Mouse (Mus musculus) heart, embryonic 16.5 days (tissue): Measurements from ENCODE around the gene Lrrk1. TPM values are rescaled to one million over a fixed set of nuclear protein-coding genes. Genes with fewer than 3 reads are reported as not detected.

ENCODE experiments used
- ATAC-seq: fragments of 200-750 bp; cut with Nextera tagmentation; replicated peaks from 2 replicates; pipeline ENCODE4 v1.8.0; 2017; ENCODE audit warnings: moderate number of reproducible peaks; ENCODE audit not compliant: insufficient read depth, low FRiP score; ENCODE audit errors: extremely low read depth
- H3K27ac ChIP-seq: fragments of 300-500 bp; sonication (generic); 2 replicates; pipeline ENCODE4 v1.5.1; 2014; ENCODE audit warnings: mild to moderate bottlenecking, low read length, control low read depth, moderate library complexity
- H3K27me3 ChIP-seq: fragments of 300-500 bp; sonication (generic); 2 replicates; pipeline ENCODE4 v1.6.1; 2014; ENCODE audit warnings: low read length, mixed read lengths; ENCODE audit not compliant: control insufficient read depth, insufficient read depth
- H3K36me3 ChIP-seq: fragments of 300-500 bp; sonication (generic); 2 replicates; pipeline ENCODE4 v1.6.1; 2014; ENCODE audit not compliant: control insufficient read depth, insufficient read depth
- H3K4me1 ChIP-seq: fragments of 300-500 bp; sonication (generic); 2 replicates; pipeline ENCODE4 v1.6.1; 2014; ENCODE audit warnings: low read length, mixed read lengths; ENCODE audit not compliant: control insufficient read depth, insufficient read depth
- H3K4me2 ChIP-seq: fragments of 300-500 bp; sonication (generic); 2 replicates; pipeline ENCODE4 v1.6.1; 2014; ENCODE audit warnings: low read depth, mild to moderate bottlenecking, control low read depth, low read length
- H3K4me3 ChIP-seq: fragments of 300-500 bp; sonication (generic); 2 replicates; pipeline ENCODE4 v1.5.1; 2014; ENCODE audit warnings: mild to moderate bottlenecking, control low read depth, low read length
- H3K9ac ChIP-seq: fragments of 300-500 bp; sonication (generic); 2 replicates; pipeline ENCODE4 v1.6.1; 2014; ENCODE audit warnings: low read length, control low read depth
- H3K9me3 ChIP-seq: fragments of 300-500 bp; sonication (generic); replicated peaks from 2 replicates; pipeline ENCODE4 v1.6.1; 2016; ENCODE audit warnings: low read length; ENCODE audit not compliant: control insufficient read depth
- WGBS: fragments of 180-500 bp; shearing (Covaris S2); extraction: QIAGEN DNeasy Blood & Tissue Kit; methylation state at CpG from one replicate; pipeline ENCODE4 v1.1.7; 2014; 5-methylcytosine and 5-hydroxymethylcytosine counted together
- polyA plus RNA-seq: library from polyadenylated mRNA; unstranded; fragments of >200 nt; fragmentation: Nextera tagmentation; extraction: Ambion mirVana; gene quantifications from 2 replicates; pipeline ENCODE4 v1.2.1, GENCODE M21; 2015

The Lrrk1 gene
- polyA plus RNA-seq, 1 experiment from 2014 or later, result 8.4 TPM

DNA sequence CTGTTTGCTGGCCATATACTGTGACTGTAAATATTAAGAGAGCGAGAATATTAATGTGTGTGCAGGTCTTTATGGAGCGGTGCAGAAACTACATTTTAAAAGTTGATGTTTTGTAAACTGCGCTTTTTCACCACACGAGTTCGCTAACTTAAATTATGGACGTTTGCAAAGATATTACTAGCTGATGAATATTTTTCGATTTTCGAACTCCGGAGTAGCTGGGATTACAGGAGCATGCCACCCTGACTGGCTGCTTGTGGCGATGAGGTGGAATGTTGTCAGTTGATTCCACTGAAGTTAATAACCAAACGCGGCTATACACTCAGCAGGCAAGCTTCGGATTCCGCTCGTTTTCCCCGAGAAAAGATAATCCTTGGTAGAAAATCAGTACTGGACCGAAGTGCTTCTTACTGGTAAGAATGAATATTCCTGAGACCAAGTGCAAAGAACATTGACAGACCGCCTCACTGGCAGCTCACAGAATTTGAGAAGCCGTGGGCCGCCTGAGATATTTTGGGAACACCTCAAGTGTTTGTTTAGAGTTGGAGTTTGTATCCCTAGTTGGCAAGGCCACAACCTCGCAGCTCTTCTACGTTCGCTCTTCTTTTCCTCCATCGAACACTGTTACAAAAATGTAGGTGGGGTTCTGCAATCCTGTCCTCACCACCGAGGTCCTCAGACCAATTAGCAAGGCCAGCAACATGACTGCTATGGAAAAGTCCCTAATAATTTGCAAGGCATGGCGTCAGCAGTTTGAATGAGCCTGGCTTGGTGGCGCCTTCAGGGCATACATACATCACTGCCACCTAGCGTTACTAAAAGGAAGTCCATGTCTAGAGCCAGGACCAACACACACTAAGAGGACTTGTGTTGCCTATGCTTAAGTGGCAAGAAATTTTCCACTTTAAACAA, 727 bp upstream of the Lrrk1 start:
- ATAC-seq, result peak; percentile 74
- H3K9me3 ChIP-seq, result no peaks in the 10 kb centered on the region
- H3K4me3 ChIP-seq, result peak overlapping the region; percentile 74
- no peaks in the 10 kb centered on the region for H3K27me3 ChIP-seq
- H3K9ac ChIP-seq, result peak overlapping the region; percentile 94
- H3K27ac ChIP-seq, result peak overlapping the region; percentile 41; the same call in 1 of the 2 replicates
- no peaks in the 10 kb centered on the region for H3K36me3 ChIP-seq
- 6% methylated on average over 28 of the region's 28 CpGs for WGBS
- peak overlapping the region; percentile 89 for H3K4me2 ChIP-seq
- H3K4me1 ChIP-seq, result peaks cover 5% of the 10 kb centered on the region; the same call in 1 of the 2 replicates

DNA sequence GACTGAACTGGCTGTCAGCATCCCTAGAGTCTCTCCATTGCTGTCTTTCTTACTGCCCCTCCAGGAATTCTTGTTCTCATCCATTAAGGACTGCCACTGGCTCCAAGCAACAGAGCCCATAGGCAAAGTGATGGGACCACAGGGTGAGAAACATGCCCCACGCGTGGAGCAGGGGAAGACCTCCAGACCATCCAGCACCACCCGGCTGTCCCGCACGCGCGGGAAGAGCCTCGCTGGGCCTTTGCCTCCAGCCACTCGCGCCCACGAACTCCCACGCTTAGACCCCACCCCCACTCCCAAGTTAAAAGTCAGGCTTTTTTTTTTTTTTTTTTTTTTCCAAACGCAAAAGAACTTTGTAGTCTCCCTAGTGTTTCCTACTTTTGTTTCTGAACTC, 734 bp downstream of the Lrrk1 start:
- WGBS, result 2% methylated on average over 13 of the region's 13 CpGs
- H3K4me2 ChIP-seq, result peak overlapping the region; percentile 89
- no peak for ATAC-seq

GRCm38 (mm10) chr7:66386411-66386810, 1.7 kb downstream of the Lrrk1 start:
- H3K36me3 ChIP-seq, result no peaks in the 10 kb centered on the region
- H3K4me3 ChIP-seq, result no peak overlapping the region
- no peak overlapping the region for H3K27ac ChIP-seq
- H3K4me2 ChIP-seq, result no peak overlapping the region
- no peaks in the 10 kb centered on the region for H3K9me3 ChIP-seq
- 92% methylated on average over 6 of the region's 6 CpGs for WGBS
- H3K27me3 ChIP-seq, result no peaks in the 10 kb centered on the region
- no peak for ATAC-seq
- peaks cover 5% of the 10 kb centered on the region; the same call in 1 of the 2 replicates for H3K4me1 ChIP-seq
- no peak overlapping the region for H3K9ac ChIP-seq

More for the DNA sequence above, 734 bp downstream of the Lrrk1 start:
- H3K9me3 ChIP-seq, result no peaks in the 10 kb centered on the region
- H3K4me1 ChIP-seq, result peaks cover 5% of the 10 kb centered on the region; the same call in 1 of the 2 replicates
- H3K27ac ChIP-seq, result peak overlapping the region; percentile 69; the same call in 1 of the 2 replicates
- peak overlapping the region; percentile 74 for H3K4me3 ChIP-seq
- H3K27me3 ChIP-seq, result no peaks in the 10 kb centered on the region
- no peaks in the 10 kb centered on the region for H3K36me3 ChIP-seq
- H3K9ac ChIP-seq, result peak overlapping the region; percentile 94

GRCm38 (mm10) chr7:66385826-66386225, 2.3 kb downstream of the Lrrk1 start:
- Histone ChIP-seq H3K27me3 (no peaks in the 10 kb centered on the region), H3K36me3 (no peaks in the 10 kb centered on the region), H3K4me3 (no peak overlapping the region), H3K27ac (no peak overlapping the region), H3K9me3 (no peaks in the 10 kb centered on the region), H3K4me1 (peaks cover 5% of the 10 kb centered on the region; the same call in 1 of the 2 replicates), H3K9ac (no peak overlapping the region), H3K4me2 (no peak overlapping the region)
- ATAC-seq, result no peak
- 93% methylated on average over 12 of the region's 12 CpGs for WGBS

GRCm38 (mm10) chr7:66384891-66385290, 3.3 kb downstream of the Lrrk1 start:
- 84% methylated on average over 8 of the region's 8 CpGs for WGBS
- H3K27ac ChIP-seq, result no peak overlapping the region

DNA sequence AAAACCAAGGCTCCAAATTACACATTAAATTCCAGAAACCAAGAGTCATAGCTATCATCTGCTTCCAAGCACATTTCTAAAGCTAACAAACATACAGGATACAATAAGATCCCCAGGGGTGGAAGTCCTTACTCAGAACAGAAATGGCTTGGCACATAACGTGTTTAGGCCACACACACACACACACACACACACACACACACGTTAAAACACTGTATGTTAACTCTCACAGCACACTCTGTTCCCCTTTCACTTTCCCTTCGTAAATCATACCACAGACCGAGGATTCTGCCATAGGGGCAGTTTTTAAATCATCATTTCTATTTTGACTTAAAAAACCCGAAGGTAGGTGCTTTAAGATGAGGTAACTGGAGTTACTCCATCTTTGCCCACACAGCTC, 3.9 kb downstream of the Lrrk1 start:
- Histone ChIP-seq H3K9me3 (no peaks in the 10 kb centered on the region), H3K4me2 (peak overlapping the region; percentile 31; the same call in 1 of the 2 replicates), H3K27me3 (no peaks in the 10 kb centered on the region), H3K9ac (no peak overlapping the region), H3K4me1 (peaks cover 5% of the 10 kb centered on the region; the same call in 1 of the 2 replicates), H3K27ac (no peak overlapping the region; the same call in 1 of the 2 replicates), H3K4me3 (no peak overlapping the region), H3K36me3 (peaks cover 5% of the 10 kb centered on the region; the same call in 1 of the 2 replicates)
- no peak for ATAC-seq
- 49% methylated on average over 5 of the region's 5 CpGs for WGBS

More at GRCm38 (mm10) chr7:66384891-66385290, 3.3 kb downstream of the Lrrk1 start:
- Histone ChIP-seq H3K4me3 (no peak overlapping the region), H3K4me2 (no peak overlapping the region), H3K9me3 (no peaks in the 10 kb centered on the region), H3K36me3 (peaks cover 5% of the 10 kb centered on the region; the same call in 1 of the 2 replicates), H3K4me1 (peaks cover 5% of the 10 kb centered on the region; the same call in 1 of the 2 replicates), H3K9ac (no peak overlapping the region), H3K27me3 (no peaks in the 10 kb centered on the region)
- ATAC-seq, result no peak

- H3K4me1 ChIP-seq, result 0 out of 2 replicates have a peak, but pooled peaks cover 2% of the 10 kb centered on the region
- WGBS, result 73% methylated on average over 10 of the region's 10 CpGs
- H3K9me3 ChIP-seq, result no peaks in the 10 kb centered on the region
- no peak overlapping the region for H3K4me2 ChIP-seq
- peaks cover 5% of the 10 kb centered on the region; the same call in 1 of the 2 replicates for H3K36me3 ChIP-seq
- ATAC-seq, result no peak
- H3K27ac ChIP-seq, result no peak overlapping the region
- H3K4me3 ChIP-seq, result no peak overlapping the region
- no peak overlapping the region for H3K9ac ChIP-seq
- no peaks in the 10 kb centered on the region for H3K27me3 ChIP-seq
Observed at GRCm38 (mm10) chr7:66376560-66376959, 11.6 kb downstream of the Lrrk1 start.

GRCm38 (mm10) chr7:66375736-66376135, 12.4 kb downstream of the Lrrk1 start:
- ATAC-seq, result no peak
- 76% methylated on average over 4 of the region's 4 CpGs for WGBS

DNA sequence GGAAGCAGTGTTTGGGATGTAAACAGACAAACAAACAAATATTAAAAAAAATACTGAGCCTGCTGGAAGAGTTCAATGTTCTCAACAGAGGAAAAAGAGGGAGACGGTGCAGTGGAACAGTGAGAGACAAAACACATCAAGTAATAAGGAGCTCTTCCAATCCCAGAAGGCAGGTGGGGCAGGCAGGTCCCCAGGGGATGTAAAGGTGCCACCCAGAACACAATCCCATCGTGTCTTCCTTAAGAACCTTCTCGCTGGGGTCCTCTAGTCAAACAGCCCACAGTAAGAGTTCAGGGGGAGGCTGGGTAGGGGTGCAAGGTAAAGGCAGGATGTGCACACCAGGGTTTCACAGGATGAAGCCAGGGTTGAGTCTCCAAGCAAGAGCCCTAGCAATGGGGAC, 14.8 kb downstream of the Lrrk1 start:
- Histone ChIP-seq H3K9me3 (no peaks in the 10 kb centered on the region), H3K4me1 (peaks cover 9% of the 10 kb centered on the region), H3K4me2 (no peak overlapping the region), H3K9ac (no peak overlapping the region), H3K4me3 (no peak overlapping the region), H3K36me3 (no peaks in the 10 kb centered on the region), H3K27me3 (no peaks in the 10 kb centered on the region), H3K27ac (no peak overlapping the region)
- 87% methylated on average over 3 of the region's 3 CpGs for WGBS
- no peak for ATAC-seq

More at GRCm38 (mm10) chr7:66375736-66376135, 12.4 kb downstream of the Lrrk1 start:
- Histone ChIP-seq H3K9ac (no peak overlapping the region), H3K9me3 (no peaks in the 10 kb centered on the region), H3K27ac (no peak overlapping the region), H3K27me3 (no peaks in the 10 kb centered on the region), H3K4me1 (0 out of 2 replicates have a peak, but pooled peaks cover 2% of the 10 kb centered on the region), H3K4me3 (no peak overlapping the region), H3K36me3 (peaks cover 5% of the 10 kb centered on the region; the same call in 1 of the 2 replicates), H3K4me2 (no peak overlapping the region)
